Mouse (Mus musculus): ENCODE results near the gene Diras2.
"Not testable (repeated sequence)": the region's sequence is repeated elsewhere in the genome, so short reads cannot be mapped to it uniquely, and the experiment has no call there.

DNA sequence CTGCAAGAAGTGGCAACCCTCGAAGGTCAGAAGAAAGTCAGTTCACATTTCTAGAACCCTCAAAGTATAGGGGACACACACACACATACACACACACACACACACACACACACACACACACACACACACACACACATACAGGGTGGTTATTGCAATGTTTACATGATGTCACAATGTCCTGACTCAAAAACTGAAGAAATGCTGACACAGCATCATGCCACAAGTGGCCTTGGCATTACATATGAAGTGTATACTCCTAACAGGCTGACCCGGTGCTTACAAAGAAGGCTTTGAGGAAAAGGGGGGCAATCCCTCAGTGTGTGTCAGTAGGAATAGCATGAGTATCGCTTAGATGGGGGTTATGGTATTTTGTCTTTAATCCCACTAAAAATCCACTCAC lies 24.3 kb downstream of the Diras2 start:
- TF ChIP-seq CTCF (IDR thresholded peaks at IDR 0.05; ENCODE audit: insufficient read depth, low read length); POLR2A (IDR thresholded peaks at IDR 0.05; ENCODE audit: borderline replicate concordance, extremely low read depth, low read depth, low read length): not testable (repeated sequence)

All from lung, adult 2 months (tissue).